Mouse (Mus musculus): Measurements from ENCODE around the gene Thap4.

GRCm38 (mm10) chr1:93801741-93802238, 47.1 kb upstream of the Thap4 start, which contains the start of gene Dtymk:
- TF ChIP-seq CTCF (IDR thresholded peaks at IDR 0.05; ENCODE audit: low read depth, low read length) (peak; percentile 37), POLR2A (IDR thresholded peaks at IDR 0.05; ENCODE audit: extremely low read depth, insufficient read depth, low read length) (0 out of 2 replicates have a peak, but pooled peaks have one; percentile 47)
